Mouse (Mus musculus): Measurements from ENCODE around the gene Zfp791. TPM values are rescaled to one million over a fixed set of nuclear protein-coding genes. Genes with fewer than 3 reads are reported as not detected.

Gene Zfp791
- total and polyA plus RNA-seq, 3 experiments: 0.16 TPM; not detected in 2

DNA sequence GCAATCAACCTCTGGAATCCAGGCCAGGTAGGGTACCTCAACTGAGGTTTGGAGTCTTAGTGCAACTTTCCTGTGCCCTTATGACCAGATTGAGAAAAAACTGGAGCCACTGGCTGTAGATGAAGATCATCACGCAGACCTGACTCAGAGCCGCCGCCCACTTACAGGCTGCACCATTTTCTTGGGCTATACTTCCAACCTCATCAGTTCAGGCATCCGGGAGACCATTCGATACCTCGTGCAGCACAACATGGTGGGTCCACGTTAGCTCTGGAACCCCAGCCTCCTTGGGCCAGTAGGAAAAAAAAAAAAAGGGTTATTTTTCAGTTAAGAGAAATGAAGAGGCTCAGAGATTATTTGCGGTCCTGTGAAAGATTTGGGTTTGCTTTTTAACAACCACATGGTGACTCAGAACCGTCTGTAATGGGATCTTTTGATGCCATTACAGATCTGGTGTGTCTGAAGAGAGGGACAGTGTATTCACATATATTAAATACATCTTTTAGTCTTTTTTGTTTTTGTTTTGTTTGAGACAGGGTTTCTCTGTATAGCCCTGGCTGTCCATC is 50.4 kb downstream of the Zfp791 start:
- TF ChIP-seq CTCF (IDR thresholded peaks at IDR 0.05; ENCODE audit: low read depth, low read length) (no peak), TAL1 (conservative IDR thresholded peaks at IDR 0.05; ENCODE audit: low read depth, low read length) (no peak), POLR2AphosphoS5 (IDR thresholded peaks at IDR 0.05; ENCODE audit: insufficient replicate concordance, low read depth, low read length) (no peak), GATA2 (IDR thresholded peaks at IDR 0.05; ENCODE audit: borderline replicate concordance, low read depth, low read length) (no peak), GATA1 (IDR thresholded peaks at IDR 0.05; ENCODE audit: borderline replicate concordance, low read length) (no peak)
- Histone ChIP-seq H3K9me3 (replicated peaks) (no peaks in the 10 kb centered on the region), H3K27me3 (ENCODE audit: insufficient read depth, low read length) (no peaks in the 10 kb centered on the region), H3K36me3 (replicated peaks) (peaks cover 71% of the 10 kb centered on the region), H3K4me3 (ENCODE audit: low read depth, low read length) (peak overlapping the region; percentile 81), H3K4me1 (ENCODE audit: insufficient read depth, low read depth, low read length) (peaks cover 54% of the 10 kb centered on the region)
- DNase-seq (ENCODE audit: low spot score) (no peak), ATAC-seq (ENCODE audit: extremely low read depth, insufficient number of reproducible peaks, low FRiP score, poor library complexity, severe bottlenecking) (no peak)

DNA sequence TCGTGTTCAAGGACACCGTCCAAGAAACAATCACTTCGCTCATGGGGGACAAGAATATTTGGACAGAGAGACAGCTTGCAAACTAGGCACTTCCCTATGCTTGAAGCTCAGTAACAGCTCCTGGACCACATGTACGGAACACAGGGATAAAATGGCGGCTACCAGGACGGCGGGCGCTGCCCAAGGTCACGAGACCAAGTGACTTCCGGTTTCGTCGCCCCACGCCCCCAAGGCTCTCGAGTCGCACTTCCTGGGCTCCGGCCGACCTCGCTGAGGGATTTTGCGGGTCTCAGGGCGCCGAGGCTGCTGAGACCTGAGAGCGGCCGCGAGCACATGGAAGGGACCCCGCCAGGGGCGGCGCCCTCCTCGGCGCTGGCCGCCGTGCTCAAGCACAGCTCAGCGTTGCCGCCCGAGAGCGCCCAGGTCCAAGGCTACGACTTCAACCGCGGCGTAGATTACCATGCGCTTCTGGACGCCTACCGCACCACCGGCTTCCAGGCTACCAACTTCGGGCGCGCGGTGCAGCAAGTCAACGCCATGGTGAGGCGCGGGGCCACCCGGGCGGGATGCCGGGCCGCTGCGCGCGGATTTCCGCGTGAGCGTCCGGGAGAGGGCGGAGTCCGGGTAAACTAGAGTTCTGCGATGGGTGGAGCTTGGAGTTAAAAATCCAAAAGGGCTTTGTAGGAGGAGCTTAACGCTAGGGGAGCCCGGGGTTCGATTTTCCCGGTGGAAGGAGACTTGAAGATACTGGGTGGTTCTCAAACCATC is 51.2 kb downstream of the Zfp791 start, which contains the start of gene Dhps:
Dhps (plus strand) TSS at position 244 of the 768 bp plus-strand sequence.
- Histone ChIP-seq H3K4me1 (ENCODE audit: insufficient read depth, low read depth, low read length) (peaks cover 52% of the 10 kb centered on the region), H3K36me3 (replicated peaks) (peaks cover 71% of the 10 kb centered on the region), H3K27me3 (ENCODE audit: insufficient read depth, low read length) (no peaks in the 10 kb centered on the region), H3K4me3 (ENCODE audit: low read depth, low read length) (peak within 1 kb of the TSS; percentile 81), H3K9me3 (replicated peaks) (no peaks in the 10 kb centered on the region)
- peak; percentile 86 for ATAC-seq (ENCODE audit: extremely low read depth, insufficient number of reproducible peaks, low FRiP score, poor library complexity, severe bottlenecking)
- TF ChIP-seq CTCF (IDR thresholded peaks at IDR 0.05; ENCODE audit: low read depth, low read length): no peak
- no peak for TF ChIP-seq TAL1 (conservative IDR thresholded peaks at IDR 0.05; ENCODE audit: low read depth, low read length)
- no peak for TF ChIP-seq GATA2 (IDR thresholded peaks at IDR 0.05; ENCODE audit: borderline replicate concordance, low read depth, low read length)
- TF ChIP-seq POLR2AphosphoS5 (IDR thresholded peaks at IDR 0.05; ENCODE audit: insufficient replicate concordance, low read depth, low read length): no peak; the same call in 1 of the 2 replicates
- TF ChIP-seq GATA1 (IDR thresholded peaks at IDR 0.05; ENCODE audit: borderline replicate concordance, low read length): no peak
- DNase-seq (ENCODE audit: low spot score): peak; percentile 94

DNA sequence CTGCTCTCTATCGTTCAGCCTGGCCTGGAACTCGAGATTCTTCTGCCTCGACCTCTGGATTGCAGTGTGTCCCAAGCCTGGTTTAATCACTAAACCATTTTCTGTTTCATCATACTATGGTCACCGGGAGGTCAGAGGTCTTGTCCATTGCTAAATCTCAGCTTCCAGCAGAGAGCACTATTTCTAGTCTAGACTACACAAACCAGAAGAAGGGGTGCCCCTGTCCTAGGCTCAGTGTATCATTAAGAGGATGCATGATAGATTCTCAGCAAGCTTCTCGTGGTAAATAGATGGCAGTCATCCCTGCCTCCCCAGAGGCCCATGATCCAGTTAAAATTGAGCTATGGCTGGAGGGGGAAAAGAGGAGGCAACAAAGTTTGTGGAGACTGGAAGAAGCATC is 51.9 kb downstream of the Zfp791 start:
- Histone ChIP-seq H3K4me3 (ENCODE audit: low read depth, low read length) (peak overlapping the region; percentile 81), H3K27me3 (ENCODE audit: insufficient read depth, low read length) (no peaks in the 10 kb centered on the region), H3K36me3 (replicated peaks) (peaks cover 71% of the 10 kb centered on the region), H3K4me1 (ENCODE audit: insufficient read depth, low read depth, low read length) (peaks cover 46% of the 10 kb centered on the region), H3K9me3 (replicated peaks) (no peaks in the 10 kb centered on the region)
- ATAC-seq (ENCODE audit: extremely low read depth, insufficient number of reproducible peaks, low FRiP score, poor library complexity, severe bottlenecking) (no peak), DNase-seq (ENCODE audit: low spot score) (no peak)
- no peak for TF ChIP-seq GATA2 (IDR thresholded peaks at IDR 0.05; ENCODE audit: borderline replicate concordance, low read depth, low read length)
- no peak for TF ChIP-seq TAL1 (conservative IDR thresholded peaks at IDR 0.05; ENCODE audit: low read depth, low read length)
- TF ChIP-seq CTCF (IDR thresholded peaks at IDR 0.05; ENCODE audit: low read depth, low read length): no peak
- TF ChIP-seq GATA1 (IDR thresholded peaks at IDR 0.05; ENCODE audit: borderline replicate concordance, low read length): no peak
- no peak for TF ChIP-seq POLR2AphosphoS5 (IDR thresholded peaks at IDR 0.05; ENCODE audit: insufficient replicate concordance, low read depth, low read length)

DNA sequence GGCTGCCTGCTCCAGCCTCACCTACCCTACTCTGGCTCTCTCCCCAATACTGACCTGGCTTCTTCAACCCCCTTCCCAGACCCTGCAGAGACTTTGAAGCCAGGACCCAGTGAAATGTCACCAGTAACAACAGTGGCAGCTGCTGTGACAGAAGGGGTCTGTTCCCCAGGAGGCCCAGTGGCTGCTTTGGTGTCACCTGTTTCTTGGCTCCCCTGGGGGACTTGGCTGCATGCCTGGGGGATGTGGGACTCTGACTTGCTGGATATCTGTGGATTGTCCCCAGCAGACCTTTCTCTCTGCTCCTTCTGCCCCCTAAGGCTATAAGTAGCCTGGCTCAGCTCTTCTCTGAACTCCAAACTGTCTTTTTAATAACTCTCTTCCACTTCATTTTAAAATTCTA is 54.9 kb downstream of the Zfp791 start, which contains the start of gene Gm5741:
Gm5741 (minus strand) TSS at position 1 of the 400 bp plus-strand sequence.
- no peak for DNase-seq (ENCODE audit: low spot score)
- ATAC-seq (ENCODE audit: extremely low read depth, insufficient number of reproducible peaks, low FRiP score, poor library complexity, severe bottlenecking): no peak
- no peaks in the 10 kb centered on the region for H3K9me3 ChIP-seq (replicated peaks)
- no peak for TF ChIP-seq POLR2AphosphoS5 (IDR thresholded peaks at IDR 0.05; ENCODE audit: insufficient replicate concordance, low read depth, low read length)
- TF ChIP-seq GATA2 (IDR thresholded peaks at IDR 0.05; ENCODE audit: borderline replicate concordance, low read depth, low read length): no peak
- no peak for TF ChIP-seq TAL1 (conservative IDR thresholded peaks at IDR 0.05; ENCODE audit: low read depth, low read length)
- no peak for TF ChIP-seq GATA1 (IDR thresholded peaks at IDR 0.05; ENCODE audit: borderline replicate concordance, low read length)
- no peak for TF ChIP-seq CTCF (IDR thresholded peaks at IDR 0.05; ENCODE audit: low read depth, low read length)
- H3K4me3 ChIP-seq (ENCODE audit: low read depth, low read length): no peak within 1 kb of the TSS
- peaks cover 65% of the 10 kb centered on the region for H3K36me3 ChIP-seq (replicated peaks)
- H3K4me1 ChIP-seq (ENCODE audit: insufficient read depth, low read depth, low read length): peaks cover 21% of the 10 kb centered on the region
- H3K27me3 ChIP-seq (ENCODE audit: insufficient read depth, low read length): no peaks in the 10 kb centered on the region

DNA sequence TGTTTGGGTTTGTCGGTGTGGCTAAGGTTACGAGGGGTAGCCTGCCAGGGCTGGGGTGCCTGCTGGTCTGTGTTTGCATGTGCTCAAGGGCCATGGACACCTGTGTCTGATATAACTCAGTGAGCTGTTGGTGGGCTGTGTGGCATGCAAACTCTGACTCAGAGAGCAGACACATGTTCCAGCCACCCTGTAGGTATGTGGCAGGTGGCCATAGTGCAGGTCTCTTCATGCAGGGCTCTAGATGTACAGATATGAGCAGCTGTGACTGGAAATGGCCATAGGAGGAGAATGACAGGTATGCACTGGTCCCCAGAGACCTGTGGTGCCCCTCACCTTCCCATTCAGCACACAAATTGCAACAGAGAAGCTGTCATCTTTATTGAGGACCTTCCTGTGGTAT is 55.7 kb downstream of the Zfp791 start:
- Histone ChIP-seq H3K4me1 (ENCODE audit: insufficient read depth, low read depth, low read length) (peaks cover 18% of the 10 kb centered on the region), H3K9me3 (replicated peaks) (no peaks in the 10 kb centered on the region), H3K36me3 (replicated peaks) (peaks cover 70% of the 10 kb centered on the region), H3K4me3 (ENCODE audit: low read depth, low read length) (no peak overlapping the region), H3K27me3 (ENCODE audit: insufficient read depth, low read length) (no peaks in the 10 kb centered on the region)
- ATAC-seq (ENCODE audit: extremely low read depth, insufficient number of reproducible peaks, low FRiP score, poor library complexity, severe bottlenecking) (no peak), DNase-seq (ENCODE audit: low spot score) (no peak)
- TF ChIP-seq CTCF (IDR thresholded peaks at IDR 0.05; ENCODE audit: low read depth, low read length): no peak
- TF ChIP-seq TAL1 (conservative IDR thresholded peaks at IDR 0.05; ENCODE audit: low read depth, low read length): no peak
- no peak for TF ChIP-seq GATA1 (IDR thresholded peaks at IDR 0.05; ENCODE audit: borderline replicate concordance, low read length)
- TF ChIP-seq GATA2 (IDR thresholded peaks at IDR 0.05; ENCODE audit: borderline replicate concordance, low read depth, low read length): no peak
- no peak for TF ChIP-seq POLR2AphosphoS5 (IDR thresholded peaks at IDR 0.05; ENCODE audit: insufficient replicate concordance, low read depth, low read length)

DNA sequence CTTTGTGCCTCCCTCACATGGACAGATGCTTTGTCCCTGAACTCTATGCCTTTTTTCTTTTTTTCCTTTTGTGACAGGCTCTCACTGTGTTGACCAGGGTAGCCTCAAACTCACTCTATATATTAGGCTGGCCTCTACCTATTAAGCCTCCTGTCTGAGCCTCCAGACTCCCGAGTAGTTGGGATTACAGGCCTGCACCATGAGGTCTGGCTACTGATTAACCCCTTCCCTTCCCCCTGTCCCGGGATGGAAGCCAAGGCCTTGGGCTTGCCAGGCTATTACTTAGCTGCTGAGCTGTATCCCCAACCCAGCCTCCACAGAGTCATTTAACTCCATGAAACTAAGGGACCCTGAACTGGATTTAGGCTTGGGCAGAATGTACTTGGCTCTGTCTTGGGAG is 57.7 kb downstream of the Zfp791 start:
- no peaks in the 10 kb centered on the region for H3K27me3 ChIP-seq (ENCODE audit: insufficient read depth, low read length)
- H3K36me3 ChIP-seq (replicated peaks): peaks cover 72% of the 10 kb centered on the region
- no peak for DNase-seq (ENCODE audit: low spot score)
- TF ChIP-seq GATA2 (IDR thresholded peaks at IDR 0.05; ENCODE audit: borderline replicate concordance, low read depth, low read length) (no peak), GATA1 (IDR thresholded peaks at IDR 0.05; ENCODE audit: borderline replicate concordance, low read length) (no peak), TAL1 (conservative IDR thresholded peaks at IDR 0.05; ENCODE audit: low read depth, low read length) (no peak), CTCF (IDR thresholded peaks at IDR 0.05; ENCODE audit: low read depth, low read length) (no peak), POLR2AphosphoS5 (IDR thresholded peaks at IDR 0.05; ENCODE audit: insufficient replicate concordance, low read depth, low read length) (no peak)
- no peak for ATAC-seq (ENCODE audit: extremely low read depth, insufficient number of reproducible peaks, low FRiP score, poor library complexity, severe bottlenecking)
- H3K9me3 ChIP-seq (replicated peaks): no peaks in the 10 kb centered on the region
- peaks cover 23% of the 10 kb centered on the region for H3K4me1 ChIP-seq (ENCODE audit: insufficient read depth, low read depth, low read length)
- no peak overlapping the region for H3K4me3 ChIP-seq (ENCODE audit: low read depth, low read length)

All from G1E (cell line).